Mouse (Mus musculus) hindbrain, embryonic 14.5 days (tissue): ENCODE results near the gene Phf21a. TPM values are rescaled to one million over a fixed set of nuclear protein-coding genes. Genes with fewer than 3 reads are reported as not detected.

Experiments
- ATAC-seq: fragments of 200-750 bp; cut with Nextera tagmentation; 2 replicates; pipeline ENCODE4 v1.8.0; 2017; ENCODE audit warnings: moderate number of reproducible peaks, mild to moderate bottlenecking, moderate TSS enrichment, moderate library complexity; ENCODE audit not compliant: low FRiP score
- DNase-seq: peaks from one replicate; pipeline ENCODE4 v3.0.0-alpha.2; 2015; ENCODE audit warnings: low spot score
- H3K27ac ChIP-seq: fragments of 300-500 bp; sonication (generic); 2 replicates; pipeline ENCODE4 v1.5.1; 2014; ENCODE audit warnings: mild to moderate bottlenecking, moderate library complexity
- H3K27me3 ChIP-seq: fragments of 300-500 bp; sonication (generic); 2 replicates; pipeline ENCODE4 v1.6.1; 2014; ENCODE audit warnings: mild to moderate bottlenecking, low read length, mixed read lengths; ENCODE audit not compliant: control insufficient read depth, insufficient read depth
- H3K36me3 ChIP-seq: fragments of 300-500 bp; sonication (generic); replicated peaks from 2 replicates; pipeline ENCODE4 v1.6.1; 2014; ENCODE audit not compliant: control insufficient read depth, insufficient read depth
- H3K4me1 ChIP-seq: fragments of 300-500 bp; sonication (generic); replicated peaks from 2 replicates; pipeline ENCODE4 v1.6.1; 2014; ENCODE audit warnings: antibody characterized with exemption, low read length, mixed read lengths; ENCODE audit not compliant: control insufficient read depth, insufficient read depth
- H3K4me2 ChIP-seq: fragments of 300-500 bp; sonication (generic); replicated peaks from 2 replicates; pipeline ENCODE4 v1.6.1; 2014; ENCODE audit warnings: mild to moderate bottlenecking, moderate library complexity
- H3K4me3 ChIP-seq: fragments of 300-500 bp; sonication (generic); replicated peaks from 2 replicates; pipeline ENCODE4 v1.5.1; 2014; ENCODE audit warnings: mild to moderate bottlenecking, low read length
- H3K9ac ChIP-seq: fragments of 300-500 bp; sonication (generic); 2 replicates; pipeline ENCODE4 v1.6.1; 2014
- H3K9me3 ChIP-seq: fragments of 300-500 bp; sonication (generic); 2 replicates; pipeline ENCODE4 v1.6.1; 2016; ENCODE audit warnings: low read length; ENCODE audit not compliant: control insufficient read depth
- WGBS: fragments of 180-500 bp; shearing (Covaris S2); extraction: QIAGEN DNeasy Blood & Tissue Kit; methylation state at CpG from one replicate; pipeline ENCODE4 v1.1.7; 2014; 5-methylcytosine and 5-hydroxymethylcytosine counted together
- polyA plus RNA-seq: library from polyadenylated mRNA; unstranded; fragments of >200 nt; fragmentation: Nextera tagmentation; extraction: Ambion mirVana; gene quantifications from 2 replicates; pipeline ENCODE4 v1.2.1, GENCODE M21; 2014

Phf21a gene
- polyA plus RNA-seq, 1 experiment from 2014 or later, result 29.6 TPM

GRCm38 (mm10) chr2:92100768-92101167, 7.9 kb downstream of the Phf21a start:
- DNase-seq (no peak), ATAC-seq (no peak)
- H3K27ac ChIP-seq, result no peak overlapping the region
- H3K4me1 ChIP-seq, result no peaks in the 10 kb centered on the region
- H3K36me3 ChIP-seq, result no peaks in the 10 kb centered on the region
- H3K4me3 ChIP-seq, result no peak overlapping the region
- no peak overlapping the region for H3K9ac ChIP-seq
- no peaks in the 10 kb centered on the region for H3K9me3 ChIP-seq
- 89% methylated on average over 6 of the region's 6 CpGs for WGBS
- no peaks in the 10 kb centered on the region for H3K27me3 ChIP-seq
- no peak overlapping the region for H3K4me2 ChIP-seq

GRCm38 (mm10) chr2:92124523-92124922, 31.6 kb downstream of the Phf21a start:
- H3K4me2 ChIP-seq, result no peak overlapping the region
- 86% methylated on average over 5 of the region's 5 CpGs for WGBS
- DNase-seq, result no peak
- no peaks in the 10 kb centered on the region for H3K36me3 ChIP-seq
- H3K27me3 ChIP-seq, result no peaks in the 10 kb centered on the region
- H3K27ac ChIP-seq, result no peak overlapping the region
- H3K9ac ChIP-seq, result no peak overlapping the region
- H3K4me1 ChIP-seq, result no peaks in the 10 kb centered on the region
- ATAC-seq, result no peak
- H3K9me3 ChIP-seq, result no peaks in the 10 kb centered on the region
- no peak overlapping the region for H3K4me3 ChIP-seq

- no peaks in the 10 kb centered on the region for H3K9me3 ChIP-seq
- ATAC-seq (no peak), DNase-seq (no peak)
- no peaks in the 10 kb centered on the region for H3K36me3 ChIP-seq
- no peaks in the 10 kb centered on the region for H3K4me1 ChIP-seq
- H3K4me3 ChIP-seq, result no peak overlapping the region
- H3K4me2 ChIP-seq, result no peak overlapping the region
- no peak overlapping the region for H3K9ac ChIP-seq
- H3K27ac ChIP-seq, result no peak overlapping the region
- 94% methylated on average over 8 of the region's 8 CpGs for WGBS
- no peaks in the 10 kb centered on the region for H3K27me3 ChIP-seq
Observed at GRCm38 (mm10) chr2:92125330-92125729, 32.4 kb downstream of the Phf21a start.

- Histone ChIP-seq H3K27me3 (no peaks in the 10 kb centered on the region), H3K4me2 (no peak overlapping the region), H3K9ac (no peak overlapping the region), H3K4me3 (no peak overlapping the region), H3K36me3 (no peaks in the 10 kb centered on the region), H3K4me1 (no peaks in the 10 kb centered on the region), H3K27ac (no peak overlapping the region), H3K9me3 (no peaks in the 10 kb centered on the region)
- DNase-seq (no peak), ATAC-seq (no peak)
- WGBS, result 97% methylated on average over 7 of the region's 7 CpGs
Observed at GRCm38 (mm10) chr2:92130071-92130470, 37.2 kb downstream of the Phf21a start.

- no peak overlapping the region for H3K9ac ChIP-seq
- H3K4me2 ChIP-seq, result no peak overlapping the region
- no peaks in the 10 kb centered on the region for H3K27me3 ChIP-seq
- ATAC-seq (no peak), DNase-seq (no peak)
- no peak overlapping the region for H3K4me3 ChIP-seq
- no peaks in the 10 kb centered on the region for H3K9me3 ChIP-seq
- peaks cover 5% of the 10 kb centered on the region; the same call in 1 of the 2 replicates for H3K4me1 ChIP-seq
- H3K36me3 ChIP-seq, result no peaks in the 10 kb centered on the region
- H3K27ac ChIP-seq, result no peak overlapping the region
Observed at GRCm38 (mm10) chr2:92138736-92139135, 45.8 kb downstream of the Phf21a start.

GRCm38 (mm10) chr2:92139365-92139764, 46.4 kb downstream of the Phf21a start:
- no peaks in the 10 kb centered on the region for H3K27me3 ChIP-seq
- ATAC-seq (no peak), DNase-seq (no peak)
- no peaks in the 10 kb centered on the region for H3K9me3 ChIP-seq
- H3K36me3 ChIP-seq, result no peaks in the 10 kb centered on the region
- no peak overlapping the region for H3K9ac ChIP-seq
- no peak overlapping the region for H3K4me3 ChIP-seq
- no peak overlapping the region for H3K27ac ChIP-seq
- no peak overlapping the region for H3K4me2 ChIP-seq
- H3K4me1 ChIP-seq, result peaks cover 5% of the 10 kb centered on the region; the same call in 1 of the 2 replicates

- no peaks in the 10 kb centered on the region for H3K36me3 ChIP-seq
- no peak overlapping the region for H3K4me3 ChIP-seq
- DNase-seq, result no peak
- no peaks in the 10 kb centered on the region for H3K9me3 ChIP-seq
- 35% methylated on average over 7 of the region's 7 CpGs for WGBS
- H3K4me2 ChIP-seq, result peak overlapping the region; percentile 30; the same call in 1 of the 2 replicates
- peaks cover 5% of the 10 kb centered on the region; the same call in 1 of the 2 replicates for H3K4me1 ChIP-seq
- H3K27ac ChIP-seq, result no peak overlapping the region
- H3K9ac ChIP-seq, result no peak overlapping the region
- ATAC-seq, result no peak
- no peaks in the 10 kb centered on the region for H3K27me3 ChIP-seq
Observed at GRCm38 (mm10) chr2:92140383-92140782, 47.5 kb downstream of the Phf21a start.

- ATAC-seq (no peak), DNase-seq (peak; percentile 32)
- no peaks in the 10 kb centered on the region for H3K9me3 ChIP-seq
- H3K4me3 ChIP-seq, result no peak overlapping the region
- peak overlapping the region; percentile 8; the same call in 1 of the 2 replicates for H3K9ac ChIP-seq
- H3K4me2 ChIP-seq, result peak overlapping the region; percentile 30
- 28% methylated on average over 10 of the region's 11 CpGs for WGBS
- no peaks in the 10 kb centered on the region for H3K36me3 ChIP-seq
- H3K4me1 ChIP-seq, result peaks cover 5% of the 10 kb centered on the region; the same call in 1 of the 2 replicates
- H3K27me3 ChIP-seq, result no peaks in the 10 kb centered on the region
- H3K27ac ChIP-seq, result no peak overlapping the region
Observed at GRCm38 (mm10) chr2:92141073-92141472, 48.2 kb downstream of the Phf21a start.

GRCm38 (mm10) chr2:92143932-92144331, 51.0 kb downstream of the Phf21a start:
- Histone ChIP-seq H3K4me3 (no peak overlapping the region), H3K36me3 (no peaks in the 10 kb centered on the region), H3K9me3 (no peaks in the 10 kb centered on the region), H3K4me1 (peaks cover 5% of the 10 kb centered on the region; the same call in 1 of the 2 replicates), H3K27ac (no peak overlapping the region), H3K9ac (no peak overlapping the region), H3K4me2 (no peak overlapping the region), H3K27me3 (no peaks in the 10 kb centered on the region)
- WGBS, result 28% methylated on average over 5 of the region's 5 CpGs
- ATAC-seq, result no peak
- DNase-seq, result no peak
